Mouse (Mus musculus): ENCODE results near the gene Gng10.
A peak's percentile ranks its signal among the peaks of the same experiment; 100 is the strongest.

GRCm38 (mm10) chr4:58989303-58989898 lies 45.5 kb upstream of the Gng10 start:
- TF ChIP-seq POLR2A (IDR thresholded peaks at IDR 0.05; ENCODE audit: control insufficient read depth in 1 of 2, insufficient read depth in 1 of 2, low read depth in 1 of 2, low read length in 2 of 2, poor library complexity in 1 of 2) (no peak), MAFK (IDR thresholded peaks at IDR 0.05; ENCODE audit: borderline replicate concordance, low read depth, low read length) (no peak), RCOR1 (IDR thresholded peaks at IDR 0.05; ENCODE audit: low read depth, low read length) (no peak), MXI1 (IDR thresholded peaks at IDR 0.05; ENCODE audit: low read depth, low read length) (no peak), E2F4 (IDR thresholded peaks at IDR 0.05; ENCODE audit: borderline replicate concordance, low read depth, low read length) (no peak), USF1 (IDR thresholded peaks at IDR 0.05; ENCODE audit: low read depth, low read length) (no peak), CTCF (IDR thresholded peaks at IDR 0.05 in 2 of 3, conservative IDR thresholded peaks at IDR 0.05 in 1 of 3; ENCODE audit: control insufficient read depth in 1 of 3, insufficient read depth in 1 of 3, low read depth in 2 of 3, low read length in 3 of 3, poor library complexity in 1 of 3, severe bottlenecking in 1 of 3) (no peak), POLR2AphosphoS2 (IDR thresholded peaks at IDR 0.05; ENCODE audit: low read length) (no peak), EP300 (IDR thresholded peaks at IDR 0.05; ENCODE audit: low read depth in 1 of 2, low read length in 2 of 2) (peak in 1 of 2 experiments; percentile 49; a peak in 2 of 4 replicates), GATA1 (IDR thresholded peaks at IDR 0.05; ENCODE audit: low read depth, low read length) (no peak), BHLHE40 (IDR thresholded peaks at IDR 0.05; ENCODE audit: borderline replicate concordance, low read depth, low read length) (no peak), CHD2 (IDR thresholded peaks at IDR 0.05; ENCODE audit: low read length) (no peak)
